Mouse (Mus musculus): ENCODE measurements around the gene Kdm5b. TPM values are rescaled to one million over a fixed set of nuclear protein-coding genes. Genes with fewer than 3 reads are reported as not detected.
A peak's percentile ranks its signal among the peaks of the same experiment; 100 is the strongest.

Gene Kdm5b
- 33.3 and 44.5 TPM in 2 replicates for polyA plus RNA-seq (2012)

- TF ChIP-seq GATA1 (IDR thresholded peaks at IDR 0.05; ENCODE audit: low read length) = no peak
Observed at GRCm38 (mm10) chr1:134559976-134560375, at the start of gene Kdm5b. Gene Kdm5b, plus strand, starts transcription at chr1:134560171.

GRCm38 (mm10) chr1:134512183-134512582, 47.8 kb upstream of the Kdm5b start:
- no peak for TF ChIP-seq GATA1 (IDR thresholded peaks at IDR 0.05; ENCODE audit: low read length)

DNA sequence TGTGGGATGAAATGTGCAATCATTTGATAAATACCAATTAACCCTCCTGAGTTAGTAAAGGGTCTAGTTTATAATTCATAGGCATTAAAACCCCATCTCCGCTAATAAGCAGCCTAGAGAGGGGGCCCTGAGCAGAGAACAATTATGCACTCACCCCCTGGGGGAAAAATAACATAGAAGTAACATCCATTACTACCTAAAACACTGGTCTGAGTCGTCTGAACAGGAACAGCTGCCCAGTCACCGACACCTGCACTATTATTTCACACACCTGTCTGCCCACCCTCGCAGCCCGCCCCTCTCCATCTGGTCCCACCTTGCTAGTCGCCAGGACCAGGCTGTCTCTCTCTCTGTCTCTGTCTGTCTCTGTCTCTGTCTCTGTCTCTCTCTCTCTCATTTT, 47.4 kb upstream of the Kdm5b start:
- no peak for TF ChIP-seq GATA1 (IDR thresholded peaks at IDR 0.05; ENCODE audit: low read length)

DNA sequence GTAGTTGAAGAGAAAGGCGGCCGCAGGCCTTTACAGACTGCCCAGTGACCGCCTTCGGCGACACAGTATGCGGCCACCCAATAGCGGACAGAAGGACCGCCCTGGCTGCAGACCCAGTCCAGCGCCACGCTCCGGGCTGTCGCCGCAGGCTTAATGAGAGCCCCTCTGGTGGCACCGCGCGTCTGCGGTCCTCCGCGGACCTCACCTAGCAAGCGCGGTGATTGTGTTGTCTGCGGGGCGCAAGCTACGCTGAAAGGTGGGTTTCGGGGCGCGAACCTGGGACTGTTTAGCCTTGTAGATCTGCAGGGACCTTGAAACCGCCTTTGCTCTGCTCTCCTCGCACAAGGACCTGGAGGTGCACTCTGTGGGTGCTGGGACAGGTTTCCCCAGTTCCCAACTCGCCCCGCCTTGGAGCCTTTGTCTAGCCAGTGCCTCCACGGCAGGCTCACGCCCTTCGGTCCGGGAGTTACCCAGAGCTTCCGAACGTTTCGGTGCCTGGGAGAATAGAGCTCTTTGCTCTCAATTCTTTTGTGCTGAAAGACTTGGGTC, 46.6 kb upstream of the Kdm5b start:
- no peak for TF ChIP-seq GATA1 (IDR thresholded peaks at IDR 0.05; ENCODE audit: low read length)

GRCm38 (mm10) chr1:134513876-134514590, 45.9 kb upstream of the Kdm5b start:
- TF ChIP-seq GATA1 (IDR thresholded peaks at IDR 0.05; ENCODE audit: low read length) = no peak

DNA sequence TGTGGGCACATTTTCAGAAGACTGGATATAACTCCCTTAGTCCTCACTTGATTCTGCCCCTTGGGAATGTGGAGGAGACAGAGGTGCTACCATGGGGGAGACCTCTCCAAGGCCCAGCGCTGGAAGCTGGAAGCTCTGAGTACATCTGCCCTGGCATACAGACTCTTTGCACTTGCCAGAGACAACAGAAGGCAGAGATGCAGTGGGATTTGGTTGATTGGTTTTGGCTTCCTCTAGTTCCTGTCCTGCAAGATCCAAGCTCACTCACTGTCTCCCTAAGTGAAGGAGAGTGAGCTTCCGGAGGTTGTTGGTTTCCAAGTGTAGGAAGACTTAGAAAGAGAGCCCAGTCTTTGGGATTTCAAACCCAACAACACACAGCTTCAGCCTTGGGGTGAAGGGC, 44.1 kb upstream of the Kdm5b start:
- TF ChIP-seq GATA1 (IDR thresholded peaks at IDR 0.05; ENCODE audit: low read length) = no peak

- no peak for TF ChIP-seq GATA1 (IDR thresholded peaks at IDR 0.05; ENCODE audit: low read length)
Observed at GRCm38 (mm10) chr1:134516491-134517198, 43.3 kb upstream of the Kdm5b start.

- TF ChIP-seq GATA1 (IDR thresholded peaks at IDR 0.05; ENCODE audit: low read length) = no peak
Observed at GRCm38 (mm10) chr1:134518677-134519076, 41.3 kb upstream of the Kdm5b start.

- peak; percentile 61 for TF ChIP-seq GATA1 (IDR thresholded peaks at IDR 0.05; ENCODE audit: low read length)
Observed at GRCm38 (mm10) chr1:134520001-134520721, 39.8 kb upstream of the Kdm5b start.

GRCm38 (mm10) chr1:134521163-134521562, 38.8 kb upstream of the Kdm5b start:
- TF ChIP-seq GATA1 (IDR thresholded peaks at IDR 0.05; ENCODE audit: low read length) = no peak

DNA sequence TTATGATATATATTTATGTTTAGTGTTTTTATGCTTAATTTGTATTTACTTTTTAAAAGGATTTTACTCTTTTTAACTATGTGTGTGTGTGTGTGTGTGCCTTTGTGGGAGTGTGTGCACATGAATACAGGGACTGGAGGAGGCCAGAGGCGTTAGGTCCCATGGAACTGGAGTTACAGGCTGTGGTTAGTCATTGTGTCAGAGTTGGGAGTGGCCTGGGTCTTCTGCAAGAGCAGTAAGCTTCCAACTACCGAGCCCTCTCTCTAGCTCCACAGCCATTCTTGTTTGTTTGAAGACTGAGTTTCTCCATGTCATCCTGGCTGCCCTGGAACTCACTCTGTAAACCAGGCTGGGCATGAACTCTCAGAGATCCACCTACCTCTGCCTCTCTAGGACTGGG, 37.6 kb upstream of the Kdm5b start:
- no peak for TF ChIP-seq GATA1 (IDR thresholded peaks at IDR 0.05; ENCODE audit: low read length)

DNA sequence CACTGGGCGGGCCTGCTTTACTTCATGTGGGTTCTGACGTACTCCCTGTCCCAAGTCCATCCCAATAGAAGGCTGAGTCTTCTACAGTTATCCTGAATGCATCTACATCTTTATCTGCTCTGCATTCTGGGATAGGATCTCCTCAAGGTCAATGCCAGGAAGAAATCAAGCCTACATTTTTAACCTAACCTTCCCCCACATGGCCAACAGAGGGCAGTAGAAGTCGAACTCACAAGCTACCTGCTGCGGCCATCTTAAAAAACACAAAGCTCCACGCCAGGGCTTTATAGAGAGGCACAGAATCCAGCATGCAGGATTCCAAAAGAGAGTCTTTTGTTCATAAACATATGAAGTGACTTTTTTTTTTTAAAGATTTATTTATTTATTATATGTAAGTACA, 35.5 kb upstream of the Kdm5b start:
- TF ChIP-seq GATA1 (IDR thresholded peaks at IDR 0.05; ENCODE audit: low read length) = no peak

- TF ChIP-seq GATA1 (IDR thresholded peaks at IDR 0.05; ENCODE audit: low read length) = no peak
Observed at GRCm38 (mm10) chr1:134525015-134525414, 35.0 kb upstream of the Kdm5b start.

DNA sequence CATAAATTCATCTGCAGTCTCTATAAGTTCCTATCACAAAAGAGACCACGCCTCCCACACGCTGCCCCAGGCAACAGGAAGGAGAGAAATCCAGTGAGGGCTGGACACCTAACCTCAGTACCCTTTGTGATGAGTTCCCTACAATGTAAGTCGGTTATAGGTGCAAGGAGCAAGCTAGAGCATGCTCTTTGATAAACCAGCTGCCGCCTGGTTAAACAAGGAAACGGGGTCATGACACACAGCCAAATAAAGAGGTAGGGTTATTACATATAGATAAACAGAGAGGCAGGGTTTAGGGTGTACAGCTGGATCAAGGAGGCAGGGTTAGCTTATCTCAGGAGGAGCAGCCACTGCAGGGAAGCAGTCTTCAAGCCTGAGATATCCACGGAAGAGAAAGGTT, 33.2 kb upstream of the Kdm5b start:
- peak; percentile 96 for TF ChIP-seq GATA1 (IDR thresholded peaks at IDR 0.05; ENCODE audit: low read length)

DNA sequence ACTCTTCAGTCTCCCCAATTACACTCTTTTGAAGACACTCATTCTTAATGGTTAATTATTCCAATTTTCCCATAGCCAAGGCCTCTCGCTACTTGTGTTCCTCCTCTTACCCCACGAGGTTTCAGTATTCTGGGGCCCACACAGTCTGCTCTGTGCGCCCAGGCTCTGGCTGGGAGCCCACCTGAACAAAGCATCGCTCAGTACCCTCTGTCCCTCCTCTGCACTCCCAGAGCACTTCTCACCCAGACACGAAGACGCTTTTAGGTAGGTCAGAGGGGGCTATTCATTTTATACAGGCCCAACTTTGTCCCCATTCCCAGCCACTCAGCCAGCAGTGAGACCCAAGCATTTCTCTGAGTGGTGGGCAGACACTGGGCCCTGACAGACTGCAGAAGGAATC, 29.4 kb upstream of the Kdm5b start:
- TF ChIP-seq GATA1 (IDR thresholded peaks at IDR 0.05; ENCODE audit: low read length) = no peak

- TF ChIP-seq GATA1 (IDR thresholded peaks at IDR 0.05; ENCODE audit: low read length) = no peak
Observed at GRCm38 (mm10) chr1:134535054-134535453, 24.9 kb upstream of the Kdm5b start.

All from G1E-ER4 (cell line).